Mouse (Mus musculus) ES-Bruce4 (cell line): ENCODE measurements around the gene Eif4g3. TPM values are rescaled to one million over a fixed set of nuclear protein-coding genes. Genes with fewer than 3 reads are reported as not detected.

Experiments used
- H3K27ac ChIP-seq: 2 replicates; pipeline ENCODE4 v1.5.1; 2012; ENCODE audit warnings: low read length, inconsistent platforms; ENCODE audit not compliant: insufficient read depth
- H3K27me3 ChIP-seq: 2 replicates; pipeline ENCODE4 v1.6.1; 2012; ENCODE audit warnings: mild to moderate bottlenecking, low read length, inconsistent platforms; ENCODE audit not compliant: control insufficient read depth, poor library complexity, insufficient read depth, severe bottlenecking
- H3K36me3 ChIP-seq: 2 replicates; pipeline ENCODE4 v1.6.1; 2012; ENCODE audit warnings: inconsistent platforms, mild to moderate bottlenecking, low read length, moderate library complexity; ENCODE audit not compliant: control insufficient read depth, poor library complexity, insufficient read depth, severe bottlenecking
- H3K4me1 ChIP-seq: one replicate; pipeline ENCODE4 v1.8.1; 2011; ENCODE audit warnings: low read length; ENCODE audit not compliant: control insufficient read depth, insufficient read depth
- H3K4me3 ChIP-seq: 2 replicates; pipeline ENCODE4 v1.5.1; 2011; ENCODE audit warnings: low read depth, mild to moderate bottlenecking, low read length
- H3K9ac ChIP-seq: 2 replicates; pipeline ENCODE4 v1.6.1; 2012; ENCODE audit warnings: low read depth, mild to moderate bottlenecking, inconsistent platforms; ENCODE audit not compliant: poor library complexity, severe bottlenecking
- H3K9me3 ChIP-seq: replicated peaks from 2 replicates; pipeline ENCODE4 v1.6.1; 2012; ENCODE audit warnings: mild to moderate bottlenecking, low read length, inconsistent platforms; ENCODE audit not compliant: control insufficient read depth, poor library complexity, insufficient read depth, severe bottlenecking
- CTCF ChIP-seq: IDR thresholded peaks from one replicate; pipeline ENCODE4 v1.8.1; 2011; ENCODE audit warnings: low read depth, low read length
- EP300 ChIP-seq: IDR thresholded peaks from 2 replicates; pipeline ENCODE4 v1.6.1; 2011; ENCODE audit warnings: low read depth, low read length; ENCODE audit not compliant: insufficient read depth
- POLR2A ChIP-seq: IDR thresholded peaks from one replicate; pipeline ENCODE4 v1.8.1; 2011; ENCODE audit warnings: low read length; ENCODE audit not compliant: insufficient read depth
- polyA plus RNA-seq: library from polyadenylated mRNA; stranded (reverse); fragments of >200 nt; gene quantifications from 2 replicates; pipeline ENCODE4 v1.2.4, GENCODE M21; 2011; ENCODE audit warnings: low read depth; ENCODE audit not compliant: missing spikeins, insufficient read depth, insufficient read length

Eif4g3 gene
- polyA plus RNA-seq, 1 experiment, result 71.7 TPM

DNA sequence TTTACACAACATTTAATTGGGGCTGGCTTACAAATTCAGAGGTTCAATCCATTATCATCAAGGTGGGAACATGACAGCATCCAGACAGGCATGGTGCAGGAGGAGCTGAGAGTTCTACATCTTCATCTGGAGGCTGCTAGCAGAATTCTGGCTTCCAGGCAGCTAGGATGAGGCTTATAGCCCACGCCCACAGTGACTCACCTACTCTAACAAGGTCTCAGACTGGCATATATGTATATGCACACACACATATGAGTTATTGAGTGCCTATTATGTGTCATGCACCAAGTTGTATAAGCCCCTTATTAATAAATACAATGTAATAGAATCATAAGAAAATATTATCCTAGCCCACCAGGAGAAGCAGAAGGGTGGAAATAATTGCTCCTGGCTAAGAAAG, 10.0 kb upstream of the Eif4g3 start:
- TF ChIP-seq EP300 (no peak), POLR2A (no peak), CTCF (no peak)

DNA sequence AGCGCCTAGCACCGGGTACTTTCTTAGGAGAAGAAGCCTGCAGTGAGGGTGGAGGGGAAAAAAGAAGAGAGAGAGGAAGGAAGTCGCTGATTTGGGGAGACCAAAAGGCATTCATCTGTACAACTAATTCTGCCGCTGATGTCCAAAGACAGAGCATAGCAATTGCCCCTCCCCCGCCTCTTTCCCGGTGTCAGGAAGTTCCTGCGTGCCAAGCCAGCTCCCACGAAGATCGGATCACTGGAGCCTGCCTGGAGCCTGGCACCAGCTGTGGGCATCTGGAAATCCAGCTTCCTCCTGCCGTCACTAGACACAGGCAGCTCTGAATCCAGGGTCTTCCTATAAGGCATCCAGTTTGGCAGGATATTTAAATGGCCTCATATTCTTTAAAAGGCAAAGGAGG, 8.6 kb upstream of the Eif4g3 start:
- Histone ChIP-seq H3K4me1 (no peaks in the 10 kb centered on the region), H3K9me3 (no peaks in the 10 kb centered on the region), H3K27me3 (no peaks in the 10 kb centered on the region), H3K27ac (no peak overlapping the region), H3K36me3 (no peaks in the 10 kb centered on the region), H3K9ac (no peak overlapping the region), H3K4me3 (no peak overlapping the region)
- no peak for TF ChIP-seq EP300
- TF ChIP-seq CTCF, result no peak
- no peak for TF ChIP-seq POLR2A

More for the DNA sequence above, 10.0 kb upstream of the Eif4g3 start:
- Histone ChIP-seq H3K9me3 (no peaks in the 10 kb centered on the region), H3K36me3 (no peaks in the 10 kb centered on the region), H3K4me3 (no peak overlapping the region), H3K9ac (no peak overlapping the region), H3K4me1 (no peaks in the 10 kb centered on the region), H3K27ac (no peak overlapping the region), H3K27me3 (no peaks in the 10 kb centered on the region)

DNA sequence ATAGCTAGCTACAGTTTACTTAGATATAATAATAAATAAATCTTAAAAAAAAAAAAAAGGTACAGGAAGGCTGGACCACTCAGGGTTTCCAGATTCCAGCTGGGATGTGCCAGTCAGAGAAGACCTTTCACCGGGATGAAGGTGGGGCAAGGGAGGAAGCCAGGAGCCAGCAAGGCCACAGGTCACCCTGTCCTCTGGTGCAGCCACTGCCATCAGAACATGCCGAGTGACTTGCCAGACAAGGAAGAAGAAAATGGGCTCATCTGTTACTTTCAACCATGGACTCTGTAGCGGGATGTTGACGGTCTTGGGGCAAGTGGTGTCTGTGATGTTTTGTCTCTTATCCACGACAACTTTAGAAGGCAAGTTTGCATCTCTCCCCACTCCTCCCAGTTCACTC, 8.1 kb upstream of the Eif4g3 start:
- Histone ChIP-seq H3K4me3 (no peak overlapping the region), H3K36me3 (no peaks in the 10 kb centered on the region), H3K9me3 (no peaks in the 10 kb centered on the region), H3K4me1 (no peaks in the 10 kb centered on the region), H3K9ac (no peak overlapping the region), H3K27me3 (no peaks in the 10 kb centered on the region), H3K27ac (no peak overlapping the region)
- TF ChIP-seq POLR2A, result no peak
- no peak for TF ChIP-seq CTCF
- no peak for TF ChIP-seq EP300

DNA sequence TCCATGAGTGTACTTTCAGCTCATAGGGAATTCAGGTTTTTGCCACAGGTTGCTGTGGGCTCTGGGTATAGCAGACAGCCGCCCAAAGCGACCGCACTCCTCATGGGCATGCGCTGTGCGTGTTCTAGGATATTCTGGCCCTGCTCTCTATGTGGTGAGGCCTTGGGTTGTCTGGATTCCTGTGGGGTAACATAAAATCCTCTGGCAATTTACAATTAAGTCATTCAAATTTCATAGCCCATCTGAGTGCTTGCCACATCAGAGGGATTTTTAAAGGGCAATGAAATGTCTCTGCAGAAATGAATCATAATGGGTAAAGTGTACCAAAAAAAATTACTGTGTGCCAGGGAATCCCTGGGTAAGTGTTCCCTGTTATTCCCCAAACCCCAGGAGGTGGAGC, 3.4 kb upstream of the Eif4g3 start:
- Histone ChIP-seq H3K27ac (no peak overlapping the region), H3K9me3 (no peaks in the 10 kb centered on the region), H3K36me3 (no peaks in the 10 kb centered on the region), H3K4me3 (no peak overlapping the region), H3K9ac (no peak overlapping the region), H3K27me3 (no peaks in the 10 kb centered on the region), H3K4me1 (no peaks in the 10 kb centered on the region)
- TF ChIP-seq POLR2A (no peak), EP300 (no peak)

DNA sequence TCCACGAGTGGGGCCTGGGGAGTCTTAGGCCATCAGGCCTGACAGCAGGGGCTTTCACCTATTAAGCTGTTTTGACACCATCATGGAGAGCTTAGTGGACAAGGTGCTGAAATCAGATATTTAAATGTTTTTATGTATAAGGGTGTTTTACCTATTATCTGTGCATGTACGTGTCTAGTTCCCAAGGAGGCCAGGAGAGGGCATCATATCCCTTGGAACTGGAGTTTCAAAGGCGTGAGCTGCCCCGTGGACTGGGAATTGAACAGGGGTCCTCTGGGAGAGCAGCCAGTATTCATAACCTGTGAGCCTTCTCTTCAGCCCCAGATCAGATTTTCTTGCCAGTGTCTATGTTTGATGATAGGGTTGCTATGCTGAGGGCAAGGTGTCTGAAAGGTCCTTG, 2.4 kb upstream of the Eif4g3 start:
- Histone ChIP-seq H3K36me3 (no peaks in the 10 kb centered on the region), H3K9ac (no peak overlapping the region), H3K4me1 (no peaks in the 10 kb centered on the region), H3K27ac (no peak overlapping the region), H3K4me3 (no peak overlapping the region), H3K27me3 (no peaks in the 10 kb centered on the region), H3K9me3 (no peaks in the 10 kb centered on the region)
- peak; percentile 45 for TF ChIP-seq CTCF
- TF ChIP-seq EP300, result no peak
- no peak for TF ChIP-seq POLR2A

DNA sequence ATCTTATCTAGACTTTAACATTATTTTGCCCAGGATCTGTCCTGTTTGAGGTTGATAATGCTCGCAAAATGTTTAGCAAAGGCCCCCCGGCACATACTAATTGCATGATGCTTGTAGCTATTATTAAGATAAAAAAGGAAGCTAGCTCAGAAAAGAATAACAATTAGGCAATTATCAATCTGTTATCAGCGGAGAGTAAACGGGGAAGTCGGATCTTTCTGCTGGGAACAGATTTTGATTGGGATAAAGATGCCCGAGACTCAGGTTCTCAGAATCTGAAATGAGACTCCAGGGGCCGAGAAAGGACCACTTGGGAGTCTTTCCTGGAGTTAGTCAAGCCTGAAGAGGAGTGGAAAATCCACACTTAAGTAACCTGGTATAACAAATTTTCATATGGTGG, 1.6 kb upstream of the Eif4g3 start:
- Histone ChIP-seq H3K27ac (no peak overlapping the region), H3K36me3 (no peaks in the 10 kb centered on the region), H3K9ac (no peak overlapping the region), H3K4me1 (no peaks in the 10 kb centered on the region), H3K27me3 (no peaks in the 10 kb centered on the region), H3K4me3 (no peak overlapping the region), H3K9me3 (no peaks in the 10 kb centered on the region)
- no peak for TF ChIP-seq POLR2A
- TF ChIP-seq CTCF, result no peak
- no peak for TF ChIP-seq EP300
